Mouse (Mus musculus) thymus, adult 2 months (tissue): ENCODE results near the gene Kif1c. TPM values are rescaled to one million over a fixed set of nuclear protein-coding genes. Genes with fewer than 3 reads are reported as not detected.
A peak's percentile ranks its signal among the peaks of the same experiment; 100 is the strongest.

Experiments
- DNase-seq: peaks from one replicate; pipeline ENCODE4 v3.0.0; 2021
- H3K27ac ChIP-seq: fragments of 200-500 bp; 2 replicates; pipeline ENCODE4 v1.5.1; 2012; ENCODE audit warnings: low read length, control low read depth; ENCODE audit not compliant: control insufficient read depth, insufficient read depth
- H3K27me3 ChIP-seq: fragments of 200-500 bp; 2 replicates; pipeline ENCODE4 v1.6.1; 2012; ENCODE audit warnings: mild to moderate bottlenecking, low read length, moderate library complexity, mixed read lengths; ENCODE audit not compliant: control insufficient read depth, insufficient read depth
- H3K36me3 ChIP-seq: fragments of 200-500 bp; 2 replicates; pipeline ENCODE4 v1.6.1; 2012; ENCODE audit warnings: mild to moderate bottlenecking, low read length, moderate library complexity; ENCODE audit not compliant: control insufficient read depth, insufficient read depth
- H3K4me1 ChIP-seq: fragments of 200-500 bp; replicated peaks from 2 replicates; pipeline ENCODE4 v1.6.1; 2012; ENCODE audit warnings: low read length; ENCODE audit not compliant: control insufficient read depth, insufficient read depth
- H3K4me3 ChIP-seq: fragments of 200-500 bp; 2 replicates; pipeline ENCODE4 v1.5.1; 2012; ENCODE audit warnings: mild to moderate bottlenecking, low read length, control low read depth, moderate library complexity; ENCODE audit not compliant: control insufficient read depth, insufficient read depth
- CTCF ChIP-seq: fragments of 200-500 bp; IDR thresholded peaks from 2 replicates; pipeline ENCODE4 v1.5.1; 2012; ENCODE audit warnings: mild to moderate bottlenecking, control low read depth, low read length, moderate library complexity, borderline replicate concordance; ENCODE audit not compliant: control insufficient read depth, poor library complexity, insufficient read depth; ENCODE audit errors: extremely low read depth
- POLR2A ChIP-seq: fragments of 200-500 bp; IDR thresholded peaks from 2 replicates; pipeline ENCODE4 v1.6.1; 2012; ENCODE audit warnings: mild to moderate bottlenecking, low read length, control low read depth, moderate library complexity; ENCODE audit not compliant: control insufficient read depth, poor library complexity, insufficient read depth; ENCODE audit errors: extremely low read depth
- WGBS: fragments of 180-500 bp; shearing (Covaris S2); methylation state at CpG from one replicate; pipeline ENCODE4 v1.1.7; 2018; 5-methylcytosine and 5-hydroxymethylcytosine counted together
- polyA plus RNA-seq: library from polyadenylated mRNA; depleted of rRNA; stranded (reverse); fragments of >200 nt; gene quantifications from 2 replicates; pipeline ENCODE4 v1.2.3, GENCODE M21; 2012; rRNA removed

Kif1c gene
- polyA plus RNA-seq: 25.5 and 32.1 TPM in 2 replicates

- H3K36me3 ChIP-seq: peaks cover 6% of the 10 kb centered on the region; the same call in 1 of the 2 replicates
- 0 out of 2 replicates have a peak, but pooled peaks have one; percentile 38 for TF ChIP-seq CTCF
- peak; percentile 75 for TF ChIP-seq POLR2A
- WGBS: 3% methylated on average over 69 of the region's 69 CpGs
- H3K4me1 ChIP-seq: peaks cover 13% of the 10 kb centered on the region
- H3K27ac ChIP-seq: 0 out of 2 replicates have a peak within 1 kb of the TSS, but pooled peaks have one; percentile 23
- no peaks in the 10 kb centered on the region for H3K27me3 ChIP-seq
- H3K4me3 ChIP-seq: peak within 1 kb of the TSS; percentile 79
- peak; percentile 97 for DNase-seq
Measured at GRCm38 (mm10) chr11:70699722-70700556, at the start of gene Kif1c, which contains the start of gene Inca1. Gene Kif1c, plus strand, starts transcription at chr11:70700548. Gene Inca1, minus strand, starts transcription at chr11:70700155.

- no peak for TF ChIP-seq POLR2A
- TF ChIP-seq CTCF: no peak
- Histone ChIP-seq H3K27ac (peak overlapping the region; percentile 84; the same call in 1 of the 2 replicates), H3K4me1 (peaks cover 34% of the 10 kb centered on the region), H3K36me3 (peaks cover 44% of the 10 kb centered on the region), H3K27me3 (no peaks in the 10 kb centered on the region), H3K4me3 (peak overlapping the region; percentile 10; the same call in 1 of the 2 replicates)
- WGBS: 70% methylated on average over 2 of the region's 2 CpGs
- DNase-seq: peak; percentile 7
Measured at GRCm38 (mm10) chr11:70651391-70651790, 49.0 kb upstream of the Kif1c start.

GRCm38 (mm10) chr11:70652029-70652883 is 48.1 kb upstream of the Kif1c start:
- Histone ChIP-seq H3K27me3 (no peaks in the 10 kb centered on the region), H3K4me1 (peaks cover 40% of the 10 kb centered on the region), H3K27ac (peak overlapping the region; percentile 99), H3K36me3 (peaks cover 44% of the 10 kb centered on the region), H3K4me3 (peak overlapping the region; percentile 100)
- WGBS: 24% methylated on average over 12 of the region's 12 CpGs
- TF ChIP-seq POLR2A: no peak
- TF ChIP-seq CTCF: no peak
- peak; percentile 65 for DNase-seq

GRCm38 (mm10) chr11:70652884-70653344 is 47.4 kb upstream of the Kif1c start:
- no peaks in the 10 kb centered on the region for H3K27me3 ChIP-seq
- 7% methylated on average over 6 of the region's 6 CpGs for WGBS
- H3K4me3 ChIP-seq: peak overlapping the region; percentile 100
- no peak for DNase-seq
- H3K4me1 ChIP-seq: peaks cover 46% of the 10 kb centered on the region
- peak overlapping the region; percentile 99 for H3K27ac ChIP-seq
- peaks cover 44% of the 10 kb centered on the region for H3K36me3 ChIP-seq
- no peak for TF ChIP-seq POLR2A
- TF ChIP-seq CTCF: no peak

GRCm38 (mm10) chr11:70653345-70654197 is 46.8 kb upstream of the Kif1c start:
- Histone ChIP-seq H3K27me3 (no peaks in the 10 kb centered on the region), H3K27ac (peak overlapping the region; percentile 99), H3K36me3 (peaks cover 44% of the 10 kb centered on the region), H3K4me3 (peak overlapping the region; percentile 100), H3K4me1 (peaks cover 53% of the 10 kb centered on the region)
- DNase-seq: peak; percentile 81
- TF ChIP-seq CTCF (peak; percentile 29; the same call in 1 of the 2 replicates), POLR2A (no peak)
- under 1% methylated on average over 63 of the region's 63 CpGs for WGBS
